Mouse (Mus musculus) kidney, adult 9 months (tissue): Measurements from ENCODE around the gene Bzw2.
"Not testable (repeated sequence)": the region's sequence is repeated elsewhere in the genome, so short reads cannot be mapped to it uniquely, and the experiment has no call there.

Source experiments
- DNase-seq: peaks from one replicate; pipeline ENCODE4 v3.0.0; 2022

The Bzw2 gene

GRCm38 (mm10) chr12:36157638-36158308 is at the start of gene Bzw2:
TSS of gene Bzw2 (minus strand) at chr12:36158080.
- peak; percentile 83 for DNase-seq

DNA sequence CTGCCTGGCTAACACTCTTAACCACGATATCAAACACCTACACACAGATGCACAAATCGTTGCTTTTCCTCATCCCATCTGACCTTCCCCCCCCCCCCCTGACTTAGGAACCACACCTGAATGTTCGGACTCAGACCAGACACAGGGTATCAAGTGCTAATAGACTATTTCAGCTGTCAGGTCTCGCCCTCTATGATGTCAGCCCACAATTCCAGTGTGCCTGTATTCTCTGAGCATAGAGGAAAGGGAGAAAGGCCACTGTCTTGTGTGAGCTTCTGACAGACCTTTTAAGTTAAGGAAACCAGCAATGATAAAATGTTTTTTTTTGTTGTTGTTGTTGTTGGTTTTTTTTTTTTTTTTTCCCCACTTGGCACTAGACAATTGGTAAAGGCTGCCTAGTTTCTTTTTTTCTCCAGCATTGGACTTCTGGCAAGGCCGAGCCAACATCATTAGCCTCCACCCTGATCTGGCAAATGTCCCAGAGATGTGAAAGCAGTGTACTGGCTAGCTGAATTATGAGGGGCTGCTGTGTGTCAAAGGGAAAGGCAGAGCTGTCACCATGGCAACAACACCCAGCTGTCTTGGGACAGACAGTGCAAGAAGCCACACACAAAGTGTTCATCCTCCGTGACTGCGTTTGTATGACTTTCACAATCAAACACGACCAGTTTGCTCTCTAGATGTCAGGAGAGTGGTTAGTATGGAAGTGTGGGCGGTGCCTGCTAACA is 49.4 kb upstream of the Bzw2 start:
- DNase-seq: peak; percentile 59

- not testable (repeated sequence) for DNase-seq
These were observed 47.8 kb upstream of the Bzw2 start for GRCm38 (mm10) chr12:36205579-36206119.

DNA sequence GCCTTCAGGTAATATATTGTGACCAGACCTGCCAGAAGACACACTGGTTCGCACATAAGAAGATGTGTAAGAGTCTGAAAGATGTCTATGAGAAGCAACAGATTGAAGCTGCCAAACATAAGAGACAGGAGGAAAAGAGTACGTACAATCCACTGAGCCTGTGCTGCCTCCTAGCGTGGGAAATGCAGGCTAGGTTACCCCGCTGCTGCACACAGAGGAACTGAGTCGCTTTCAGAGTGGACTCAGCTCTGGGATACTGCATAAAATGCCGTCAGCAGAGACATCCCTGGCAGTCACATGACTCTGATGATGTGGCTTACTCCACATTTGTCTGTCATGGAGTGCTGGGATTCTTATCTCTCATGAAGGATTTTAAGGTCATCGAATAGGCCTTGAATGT is 37.1 kb upstream of the Bzw2 start:
- DNase-seq: no peak

- DNase-seq: no peak
These were observed 32.5 kb upstream of the Bzw2 start for GRCm38 (mm10) chr12:36190343-36190742.

- no peak for DNase-seq
These were observed 31.7 kb upstream of the Bzw2 start for GRCm38 (mm10) chr12:36189610-36190009.

GRCm38 (mm10) chr12:36187081-36187480 is 29.2 kb upstream of the Bzw2 start:
- DNase-seq: no peak

DNA sequence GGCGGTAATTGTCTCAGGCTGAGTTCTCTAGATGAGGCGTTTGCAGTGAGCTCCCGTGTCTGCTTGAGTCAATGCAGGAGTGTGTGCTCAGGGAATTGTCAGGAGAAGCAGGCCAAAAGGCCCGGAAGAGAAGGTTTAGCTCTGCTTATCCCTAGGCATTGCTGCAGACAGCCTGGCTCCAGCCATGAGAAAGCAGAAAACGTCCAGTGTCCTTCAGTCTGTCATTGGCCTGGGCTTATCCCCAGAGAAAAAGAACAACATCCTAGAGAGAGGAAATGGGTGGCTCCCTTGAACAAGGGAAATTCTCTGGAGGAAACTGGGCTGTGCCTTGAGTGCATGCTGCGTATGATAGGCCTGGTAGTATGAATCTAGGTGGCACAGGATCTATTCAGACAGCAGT is 24.7 kb upstream of the Bzw2 start:
- DNase-seq: peak; percentile 33

GRCm38 (mm10) chr12:36177227-36177626 is 19.3 kb upstream of the Bzw2 start:
- DNase-seq: peak; percentile 11

GRCm38 (mm10) chr12:36165299-36165698 is 7.4 kb upstream of the Bzw2 start:
- no peak for DNase-seq

DNA sequence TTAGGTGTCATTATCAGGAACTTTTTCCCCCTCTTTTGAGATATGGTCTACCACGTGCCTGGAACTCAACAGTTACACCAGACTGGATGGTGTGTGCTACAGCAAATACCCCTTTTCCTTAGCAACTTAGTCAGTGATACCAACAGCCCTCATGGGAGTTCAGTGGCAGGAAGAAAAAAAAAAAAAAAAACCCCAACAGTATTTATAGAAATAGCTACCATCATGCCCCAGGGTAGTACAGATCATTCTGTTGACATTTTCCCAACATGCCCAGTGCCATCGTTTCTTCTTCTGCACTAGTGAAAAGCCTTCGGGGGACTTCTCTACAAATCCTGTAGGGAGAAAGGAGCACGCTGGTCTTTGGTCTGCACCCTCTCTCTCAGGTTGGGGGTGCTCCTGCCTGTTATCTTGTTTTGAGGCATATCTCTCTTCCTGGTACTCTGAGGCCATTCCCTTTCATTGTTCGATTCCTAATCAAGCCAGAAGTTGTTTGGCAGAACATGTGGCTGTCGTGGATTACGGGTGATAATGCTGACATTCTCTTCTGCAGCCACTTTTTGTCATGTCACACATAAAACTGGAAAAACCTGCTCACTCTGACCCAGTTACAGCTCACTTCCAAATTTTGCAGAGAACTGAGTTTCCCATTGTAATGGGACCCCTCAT is 6.4 kb upstream of the Bzw2 start:
- no peak for DNase-seq

GRCm38 (mm10) chr12:36157304-36157637 is 609 bp downstream of the Bzw2 start:
- DNase-seq: no peak

DNA sequence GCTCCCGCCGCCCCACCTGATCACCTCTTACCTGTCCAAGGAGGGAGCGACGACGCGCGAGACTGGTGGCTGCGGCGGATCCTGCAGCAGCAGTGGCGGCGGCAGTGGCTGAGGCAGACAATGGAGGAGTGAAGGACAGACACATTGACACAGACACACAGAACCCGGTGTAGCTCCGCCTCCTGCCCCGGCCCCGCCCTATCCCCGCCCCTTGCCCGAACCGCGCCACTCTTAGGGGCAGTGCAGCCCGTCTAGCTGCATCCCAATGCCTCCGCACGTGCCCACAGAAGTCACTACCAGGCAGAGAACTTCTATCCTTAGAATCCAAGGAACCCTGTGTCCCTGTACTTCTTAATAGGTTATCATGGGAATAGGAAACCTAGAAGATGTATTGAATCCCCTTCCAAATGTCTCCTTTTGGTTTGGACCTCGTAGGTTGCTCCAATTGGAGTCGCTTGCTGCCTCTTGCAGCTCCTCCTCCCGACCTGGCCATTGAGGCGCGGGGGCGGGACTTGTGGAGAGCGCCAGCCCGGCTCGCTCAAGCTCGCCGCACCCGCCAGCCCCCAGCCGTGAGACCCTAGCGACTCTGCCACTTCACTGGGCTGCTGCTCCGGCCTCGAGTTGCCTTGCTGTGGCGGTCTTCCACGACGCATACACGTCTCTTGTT is 1.1 kb downstream of the Bzw2 start, which contains the start of gene Ankmy2:
TSS of gene Ankmy2 (plus strand) at position 478 of the 667 bp plus-strand sequence.
- peak; percentile 93 for DNase-seq

GRCm38 (mm10) chr12:36156101-36156636 is 1.7 kb downstream of the Bzw2 start:
- no peak for DNase-seq

- DNase-seq: peak; percentile 18
These were observed 2.7 kb downstream of the Bzw2 start for GRCm38 (mm10) chr12:36155141-36155641.

- DNase-seq: no peak
These were observed 7.1 kb downstream of the Bzw2 start for GRCm38 (mm10) chr12:36150737-36151136.

DNA sequence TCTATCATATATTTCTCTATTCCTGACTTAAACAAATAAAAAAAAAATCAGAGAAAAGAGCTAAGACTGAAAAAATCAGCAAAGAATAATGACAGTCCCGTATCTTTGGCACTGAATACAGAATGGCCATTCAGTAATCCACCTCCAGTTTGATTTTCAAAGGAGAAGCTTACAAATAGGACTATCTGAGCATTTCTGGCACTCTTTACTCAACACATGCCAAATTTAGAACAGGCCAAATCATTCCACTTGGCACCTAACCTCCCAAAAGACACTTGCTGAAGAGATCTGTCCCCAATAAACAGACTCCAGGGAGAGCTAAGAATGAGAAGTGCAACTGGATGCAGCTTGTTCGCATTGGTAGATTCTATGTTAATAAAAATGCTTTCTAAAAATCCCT is 7.6 kb downstream of the Bzw2 start:
- no peak for DNase-seq

- DNase-seq: no peak
These were observed 11.5 kb downstream of the Bzw2 start for GRCm38 (mm10) chr12:36146230-36147011.

DNA sequence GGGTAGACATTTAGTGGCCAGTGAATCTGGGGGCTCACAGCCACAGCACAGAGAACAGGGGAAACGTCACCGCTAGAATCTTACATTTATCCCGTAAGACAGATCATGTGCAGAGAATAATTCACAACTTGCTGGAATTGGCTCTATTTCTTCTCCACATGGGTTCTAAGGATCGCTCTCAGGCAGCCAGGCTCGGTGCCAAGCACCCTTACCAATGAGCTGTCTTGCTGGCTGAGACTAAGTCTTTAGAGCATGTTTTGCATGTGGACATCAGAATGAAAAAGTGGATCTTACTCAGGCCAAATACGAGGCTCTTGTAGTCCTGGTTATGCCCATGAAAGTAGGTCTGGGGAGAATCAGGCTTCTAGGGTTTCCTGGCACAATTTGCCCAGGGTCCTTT is 17.5 kb downstream of the Bzw2 start:
- DNase-seq: no peak

DNA sequence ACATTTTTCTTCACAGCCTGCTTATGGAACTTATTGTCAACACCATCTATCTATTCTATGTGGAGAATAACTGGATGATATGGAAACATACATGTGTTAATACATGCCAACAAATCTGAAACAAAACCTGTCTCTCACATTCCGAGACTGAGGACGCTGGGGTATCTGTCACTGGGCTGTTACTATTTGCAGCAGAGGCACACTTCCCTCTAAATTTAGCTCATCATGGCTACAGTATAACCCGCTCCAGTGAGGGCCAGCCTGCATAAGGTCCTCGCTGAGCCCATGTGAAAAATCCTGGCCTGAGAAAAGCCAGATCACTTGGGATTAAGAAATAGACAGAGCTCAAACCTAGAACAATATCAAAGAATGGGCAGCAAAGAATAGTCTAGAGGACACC is 20.7 kb downstream of the Bzw2 start:
- no peak for DNase-seq

GRCm38 (mm10) chr12:36136285-36136684 is 21.6 kb downstream of the Bzw2 start:
- DNase-seq: no peak

GRCm38 (mm10) chr12:36135409-36135808 is 22.5 kb downstream of the Bzw2 start:
- no peak for DNase-seq
